Mouse (Mus musculus) C2C12 (cell line): ENCODE data around the gene Gm5134. TPM values are rescaled to one million over a fixed set of nuclear protein-coding genes. Genes with fewer than 3 reads are reported as not detected.

Experiments
- H3K27me3 ChIP-seq: one replicate; pipeline ENCODE4 v1.6.1; 2011; ENCODE audit not compliant: control insufficient read depth, insufficient read depth, insufficient read length
- H3K36me3 ChIP-seq: one replicate; pipeline ENCODE4 v1.6.1; 2011; ENCODE audit not compliant: control insufficient read depth, insufficient read depth
- H3K4me3 ChIP-seq: one replicate; pipeline ENCODE4 v1.5.1; 2011; ENCODE audit warnings: mild to moderate bottlenecking, control low read depth; ENCODE audit not compliant: poor library complexity, insufficient read depth, severe bottlenecking
- H3K79me2 ChIP-seq: one replicate; pipeline ENCODE4 v1.6.1; 2011; ENCODE audit not compliant: control insufficient read depth, insufficient read depth
- H3K79me3 ChIP-seq: one replicate; pipeline ENCODE4 v1.6.1; 2011; ENCODE audit warnings: low read depth, control low read depth
- H3ac ChIP-seq: one replicate; pipeline ENCODE3; 2011; ENCODE audit warnings: low read depth; ENCODE audit not compliant: control insufficient read depth, insufficient read length
- CEBPB ChIP-seq: IDR thresholded peaks from one replicate; pipeline ENCODE4 v1.6.1; 2011; ENCODE audit warnings: low read depth, mild to moderate bottlenecking, control low read depth, moderate library complexity
- CTCF ChIP-seq: IDR thresholded peaks from one replicate; pipeline ENCODE4 v1.5.1; 2011; ENCODE audit not compliant: control insufficient read depth, insufficient read depth, insufficient read length
- FOSL1 ChIP-seq: IDR thresholded peaks from one replicate; pipeline ENCODE4 v1.8.0; 2011; ENCODE audit warnings: mild to moderate bottlenecking, low read length; ENCODE audit not compliant: poor library complexity, insufficient read depth, severe bottlenecking
- MAX ChIP-seq: IDR thresholded peaks from one replicate; pipeline ENCODE4 v1.6.1; 2011; ENCODE audit warnings: mild to moderate bottlenecking, control low read depth
- MYOD1 ChIP-seq: IDR thresholded peaks from one replicate; pipeline ENCODE4 v1.6.1; 2011; ENCODE audit warnings: low read depth; ENCODE audit not compliant: control insufficient read depth, insufficient read length
- MYOG ChIP-seq: IDR thresholded peaks from one replicate; pipeline ENCODE4 v1.6.1; 2011; ENCODE audit not compliant: control insufficient read depth, insufficient read length; ENCODE audit errors: extremely low read depth
- USF1 ChIP-seq: IDR thresholded peaks from one replicate; pipeline ENCODE4 v1.6.1; 2011; ENCODE audit warnings: low read depth, mild to moderate bottlenecking, control low read depth, moderate library complexity
- long read RNA-seq, 2 experiments: library from polyadenylated mRNA; unstranded; transcript quantifications; one replicate each; pipeline ENCODE4 v2.0.0; 2019 to 2020
- polyA plus RNA-seq: library from polyadenylated mRNA; unstranded; fragments of >200 nt; fragmentation: generic; extraction: Trizol; gene quantifications from one replicate; pipeline ENCODE4 v1.2.1, GENCODE M21; 2012; ENCODE audit warnings: missing spikeins

Gm5134 gene
- not detected for polyA plus RNA-seq
- long read RNA-seq, experiment 1: 0 reads
- long read RNA-seq, experiment 2: 0 reads

DNA sequence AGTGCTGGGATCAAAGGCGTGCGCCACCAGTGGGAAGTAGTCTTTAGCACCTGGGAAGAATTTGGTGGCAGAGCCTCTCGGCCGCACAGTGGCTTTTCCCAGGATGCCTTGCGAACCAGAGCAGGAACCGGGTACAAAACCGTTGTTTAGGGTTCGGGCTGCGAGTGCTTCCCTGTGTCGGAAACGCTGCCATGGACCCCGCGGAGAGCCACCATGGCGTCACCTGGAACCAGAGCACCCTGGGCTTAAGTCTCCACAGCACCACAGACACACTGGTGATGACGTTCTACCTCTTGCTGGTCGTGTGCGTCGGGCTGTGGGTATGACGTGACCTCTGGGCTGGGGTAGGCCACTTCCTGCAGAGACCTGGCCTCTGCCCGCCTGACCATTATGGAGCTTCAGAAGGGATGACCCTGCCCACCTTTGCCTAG lies at the start of gene Gm5134:
Gm5134 (plus strand) TSS at position 134 of the 431 bp plus-strand sequence.
- Histone ChIP-seq H3ac (no peak within 1 kb of the TSS), H3K27me3 (peaks cover 25% of the 10 kb centered on the region), H3K79me2 (no peaks in the 10 kb centered on the region), H3K36me3 (no peaks in the 10 kb centered on the region), H3K4me3 (no peak within 1 kb of the TSS), H3K79me3 (no peaks in the 10 kb centered on the region)
- no peak for TF ChIP-seq MAX
- no peak for TF ChIP-seq MYOG
- TF ChIP-seq CTCF: no peak
- TF ChIP-seq FOSL1: no peak
- TF ChIP-seq CEBPB: no peak
- TF ChIP-seq MYOD1: no peak
- TF ChIP-seq USF1: no peak

DNA sequence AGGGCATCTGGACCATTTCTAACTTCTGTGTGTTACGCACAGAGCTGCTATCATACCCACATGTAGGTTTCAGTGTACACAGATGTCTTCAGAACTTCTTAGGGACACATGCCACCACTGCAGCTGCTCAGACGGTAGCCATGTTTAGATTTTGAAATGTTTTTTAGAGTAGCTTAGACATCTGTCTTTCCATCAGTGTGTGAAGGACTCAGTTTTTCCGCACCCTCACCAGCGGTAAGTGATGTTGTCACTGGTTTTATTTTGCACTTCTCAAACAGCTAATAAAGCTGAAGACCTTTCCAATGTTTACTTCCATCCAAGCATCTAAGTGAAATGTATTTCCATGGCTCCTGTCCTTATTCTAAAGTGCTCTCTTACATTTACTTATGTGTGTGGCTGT lies 47.4 kb upstream of the Gm5134 start:
- no peak overlapping the region for H3ac ChIP-seq
- peaks cover 92% of the 10 kb centered on the region for H3K36me3 ChIP-seq
- no peak overlapping the region for H3K4me3 ChIP-seq
- H3K79me2 ChIP-seq: peaks cover 16% of the 10 kb centered on the region
- TF ChIP-seq FOSL1: no peak
- no peak for TF ChIP-seq MAX
- no peak for TF ChIP-seq MYOD1
- TF ChIP-seq MYOG: no peak
- TF ChIP-seq CTCF: no peak
- no peak for TF ChIP-seq CEBPB
- no peak for TF ChIP-seq USF1
- peaks cover 1% of the 10 kb centered on the region for H3K79me3 ChIP-seq
- no peaks in the 10 kb centered on the region for H3K27me3 ChIP-seq

DNA sequence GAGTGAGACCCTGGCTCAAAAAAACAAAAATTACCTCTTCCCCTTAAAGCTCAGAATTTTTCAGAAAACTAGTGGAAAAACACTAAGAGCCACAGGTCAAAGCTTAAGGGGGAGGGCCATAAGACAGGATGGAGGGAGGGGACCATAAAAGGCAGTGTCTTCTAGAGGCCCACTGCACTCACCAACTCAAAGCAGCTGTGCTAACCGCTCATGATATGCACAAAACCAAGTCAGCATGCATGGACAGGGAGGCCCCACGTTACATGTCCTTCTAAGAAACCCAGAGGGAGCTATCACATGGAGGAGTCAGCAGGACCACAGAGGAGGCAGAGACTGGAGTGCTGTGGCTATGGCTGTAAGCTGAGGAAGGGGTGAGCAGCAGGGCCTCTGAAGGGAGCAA lies 43.6 kb upstream of the Gm5134 start:
- TF ChIP-seq CTCF (no peak), MYOD1 (no peak), MYOG (no peak), FOSL1 (no peak), MAX (no peak), USF1 (no peak), CEBPB (no peak)
- H3K27me3 ChIP-seq: no peaks in the 10 kb centered on the region
- H3K79me2 ChIP-seq: peaks cover 44% of the 10 kb centered on the region
- peaks cover 88% of the 10 kb centered on the region for H3K36me3 ChIP-seq
- no peak overlapping the region for H3K4me3 ChIP-seq
- H3K79me3 ChIP-seq: peaks cover 16% of the 10 kb centered on the region
- H3ac ChIP-seq: no peak overlapping the region

DNA sequence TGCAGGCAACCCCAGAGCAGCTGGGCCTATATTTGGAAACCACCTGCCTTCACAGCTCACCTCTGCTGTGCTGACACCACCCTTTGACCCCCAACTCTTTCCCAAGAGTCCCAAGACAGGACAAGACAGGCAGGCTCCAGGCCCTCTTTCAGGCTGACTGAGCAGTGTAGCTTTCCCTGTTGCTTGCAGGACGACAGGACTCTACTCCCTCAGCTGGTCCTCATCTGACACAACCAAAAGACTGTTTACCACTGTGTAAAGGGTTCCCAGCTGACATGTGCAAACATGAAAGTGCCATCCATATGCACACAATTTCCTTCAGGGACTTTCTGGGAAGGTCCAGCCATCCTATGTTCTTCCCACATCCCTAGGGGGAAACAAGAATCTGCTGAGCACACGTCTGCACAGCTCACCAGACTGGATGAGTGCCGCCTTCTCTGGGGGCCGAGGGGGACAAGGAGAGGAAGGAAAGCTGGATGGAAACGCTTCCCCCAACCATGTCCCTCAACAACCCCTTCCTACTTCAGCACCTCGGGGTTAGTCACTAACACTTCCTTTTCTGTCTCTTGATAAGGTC lies 41.2 kb upstream of the Gm5134 start:
- TF ChIP-seq MAX (no peak), MYOG (no peak), CTCF (no peak), USF1 (no peak), CEBPB (no peak), MYOD1 (no peak), FOSL1 (no peak)
- Histone ChIP-seq H3K27me3 (no peaks in the 10 kb centered on the region), H3K36me3 (peaks cover 76% of the 10 kb centered on the region), H3K4me3 (no peak overlapping the region), H3K79me2 (peaks cover 68% of the 10 kb centered on the region), H3ac (no peak overlapping the region), H3K79me3 (peaks cover 39% of the 10 kb centered on the region)

DNA sequence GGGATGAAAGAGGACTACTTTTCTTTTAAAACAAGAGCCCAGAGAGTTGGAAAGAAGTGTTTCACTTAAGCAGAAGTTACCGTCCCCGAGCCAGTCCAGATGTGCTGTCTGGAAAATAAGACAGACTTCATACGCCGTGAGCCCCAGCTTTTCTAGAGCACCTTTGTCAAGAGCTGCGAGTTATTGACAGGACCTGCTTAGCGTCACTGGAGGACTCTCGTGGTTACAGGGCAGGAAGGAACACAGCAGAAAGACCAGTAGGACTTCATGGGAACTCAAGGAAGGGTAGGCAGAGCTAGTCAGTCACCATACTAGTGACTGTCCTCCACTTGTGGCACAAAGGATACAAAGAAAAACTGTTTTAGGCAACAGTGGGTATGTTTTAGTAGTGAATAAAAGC lies 38.8 kb upstream of the Gm5134 start:
- TF ChIP-seq MYOG: no peak
- no peak for TF ChIP-seq MYOD1
- TF ChIP-seq MAX: no peak
- no peak for TF ChIP-seq CEBPB
- no peak for TF ChIP-seq CTCF
- TF ChIP-seq FOSL1: no peak
- TF ChIP-seq USF1: no peak
- H3K79me2 ChIP-seq: peaks cover 92% of the 10 kb centered on the region
- H3K79me3 ChIP-seq: peaks cover 62% of the 10 kb centered on the region
- peaks cover 73% of the 10 kb centered on the region for H3K36me3 ChIP-seq
- no peaks in the 10 kb centered on the region for H3K27me3 ChIP-seq
- H3K4me3 ChIP-seq: no peak overlapping the region
- H3ac ChIP-seq: no peak overlapping the region

DNA sequence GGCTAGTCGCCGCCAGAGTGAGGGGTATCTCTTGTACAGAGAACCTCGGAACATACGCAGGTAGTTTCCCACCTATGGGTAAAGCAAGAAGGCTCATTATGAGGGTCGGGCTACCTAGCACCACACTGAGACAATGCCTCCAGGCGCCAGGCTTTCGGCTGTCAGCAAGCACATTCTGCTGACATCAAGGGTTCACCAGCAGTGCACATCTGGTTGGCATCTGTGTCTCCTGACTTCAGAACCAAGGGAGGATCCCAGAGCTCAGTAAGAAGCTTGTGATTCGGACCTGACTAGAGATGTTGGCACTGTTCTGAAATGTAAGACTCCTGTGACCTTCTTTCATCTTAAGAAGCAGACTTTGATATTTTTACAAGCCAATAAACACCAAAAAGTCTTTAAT lies 37.5 kb upstream of the Gm5134 start:
- Histone ChIP-seq H3K79me2 (peaks cover 97% of the 10 kb centered on the region), H3K36me3 (peaks cover 61% of the 10 kb centered on the region), H3ac (no peak overlapping the region), H3K79me3 (peaks cover 66% of the 10 kb centered on the region), H3K4me3 (no peak overlapping the region), H3K27me3 (no peaks in the 10 kb centered on the region)
- TF ChIP-seq MAX: no peak
- no peak for TF ChIP-seq CEBPB
- TF ChIP-seq USF1: no peak
- TF ChIP-seq MYOD1: no peak
- no peak for TF ChIP-seq FOSL1
